Mouse (Mus musculus) CH12.LX (cell line): ENCODE measurements around the gene Ryr3.

Experiments used
- CTCF ChIP-seq, 2 experiments: IDR thresholded peaks in 1 of 2; conservative IDR thresholded peaks in 1 of 2; 2 replicates each; pipeline ENCODE4 v1.5.1; 2011 to 2012; ENCODE audit warnings: low read depth in 2 of 2, low read length in 2 of 2, improper control_type of control experiment in 1 of 2, inconsistent platforms in 1 of 2, mild to moderate bottlenecking in 1 of 2, moderate library complexity in 1 of 2
- EP300 ChIP-seq: IDR thresholded peaks from 2 replicates; pipeline ENCODE4 v1.6.1; 2011; ENCODE audit warnings: low read length, improper control_type of control experiment
- MAX ChIP-seq: IDR thresholded peaks from 2 replicates; pipeline ENCODE4 v1.6.1; 2011; ENCODE audit warnings: low read length, improper control_type of control experiment
- POLR2A ChIP-seq: IDR thresholded peaks from 2 replicates; pipeline ENCODE4 v1.6.1; 2011; ENCODE audit warnings: low read depth, mild to moderate bottlenecking, improper control_type of control experiment, low read length
- SIN3A ChIP-seq: IDR thresholded peaks from 2 replicates; pipeline ENCODE4 v1.6.1; 2012; ENCODE audit warnings: low read length, improper control_type of control experiment, inconsistent platforms
- TBP ChIP-seq: conservative IDR thresholded peaks from 2 replicates; pipeline ENCODE4 v1.6.1; 2011; ENCODE audit warnings: low read depth, low read length, improper control_type of control experiment
- TCF12 ChIP-seq: IDR thresholded peaks from 2 replicates; pipeline ENCODE4 v1.6.1; 2014; ENCODE audit warnings: low read depth, mild to moderate bottlenecking, inconsistent platforms, low read length, improper control_type of control experiment
- ZNF384 ChIP-seq: IDR thresholded peaks from 2 replicates; pipeline ENCODE4 v1.6.1; 2012; ENCODE audit warnings: low read depth, low read length, improper control_type of control experiment, inconsistent platforms

- TF ChIP-seq ZNF384 (no peak), EP300 (no peak), CTCF (conservative IDR thresholded peaks at IDR 0.05 in 1 of 2, IDR thresholded peaks at IDR 0.05 in 1 of 2; ENCODE audit: low read depth in 2 of 2, low read length in 2 of 2) (no peak), MAX (no peak), SIN3A (no peak), POLR2A (no peak), TBP (no peak), TCF12 (no peak)
Measured at GRCm38 (mm10) chr2:112606536-112606935, 610.4 kb downstream of the Ryr3 start.
